ENCODE assay signal across 27 mouse cellular contexts in the genomic region with DNA sequence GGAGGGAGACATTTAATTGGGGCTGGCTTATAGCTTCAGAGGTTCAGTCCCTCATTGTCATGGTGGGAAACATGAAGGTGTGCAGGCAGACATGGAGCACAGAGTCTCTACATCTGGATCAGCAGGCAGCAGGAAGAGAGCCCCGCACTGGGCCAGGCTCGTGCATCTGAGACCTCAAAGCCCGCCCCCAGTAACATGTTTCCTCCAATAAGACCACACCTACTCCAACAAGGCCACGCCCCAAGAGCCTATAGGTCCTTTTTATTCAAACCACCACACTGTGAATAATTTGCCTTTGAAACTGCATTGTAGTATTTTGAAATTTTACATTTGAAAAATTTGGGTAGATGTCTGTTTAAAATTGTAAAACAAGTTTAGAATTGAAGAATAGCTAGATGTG. TPM values are rescaled to one million over a fixed set of nuclear protein-coding genes. Genes with fewer than 3 reads are reported as not detected.
"Had no signal": no experiment of that assay in that cellular context is flagged by ENCODE, and none has a peak within 500 bp of the region (broad histone marks: within the 10 kb centered on the region; RNA-seq: fewer than 3 reads in every experiment).

No protein-coding gene starts in this region.

- ATAC-seq: forebrain, embryonic 13.5 days; forebrain, embryonic 14.5 days; forebrain, embryonic 15.5 days; forebrain, embryonic 16.5 days; forebrain, postnatal 0 days had no signal

- H3K27me3 ChIP-seq: embryonic facial prominence, embryonic 12.5 days; embryonic facial prominence, embryonic 15.5 days; forebrain, embryonic 15.5 days had no signal

- DNase-seq: cerebellum, adult 9-10 months; cerebellum, postnatal 10 days; cerebellum, postnatal 25 days; cerebellum, postnatal 36 days; embryo, embryonic 11 days; forebrain, postnatal 0 days; gastrocnemius, adult 2 months; gastrocnemius, postnatal 10 days; gastrocnemius, postnatal 14 days; gastrocnemius, postnatal 25 days; gastrocnemius, postnatal 36 days; heart, adult 11 months; heart, adult 18-20 months; heart, adult 2 months had no signal

- H3K27ac ChIP-seq: embryonic facial prominence, embryonic 10.5 days; embryonic facial prominence, embryonic 12.5 days; embryonic facial prominence, embryonic 13.5 days; embryonic facial prominence, embryonic 15.5 days; forebrain, embryonic 10.5 days; forebrain, embryonic 12.5 days; forebrain, embryonic 13.5 days; forebrain, embryonic 15.5 days; gastrocnemius, adult 2 months; heart, adult 2 months; heart, embryonic 10.5 days had no signal

- H3K4me1 ChIP-seq: embryonic facial prominence, embryonic 12.5 days; embryonic facial prominence, embryonic 13.5 days; embryonic facial prominence, embryonic 15.5 days; forebrain, embryonic 12.5 days; forebrain, embryonic 13.5 days; forebrain, embryonic 15.5 days; heart, embryonic 10.5 days had no signal

- H3K4me3 ChIP-seq: embryonic facial prominence, embryonic 10.5 days; embryonic facial prominence, embryonic 12.5 days; embryonic facial prominence, embryonic 13.5 days; embryonic facial prominence, embryonic 15.5 days; erythroblast, embryonic 14.5 days; forebrain, embryonic 10.5 days; forebrain, embryonic 12.5 days; forebrain, embryonic 13.5 days; forebrain, embryonic 15.5 days; gastrocnemius, adult 2 months; heart, adult 2 months; heart, embryonic 10.5 days had no signal

RNA-seq across cellular contexts. Expression of a gene that starts 8.4 kb away (rescaled TPM):
- total RNA-seq: granulocyte monocyte progenitor cell, adult 5-6 weeks had no signal
- polyA plus RNA-seq: erythroblast, embryonic 14.5 days had no signal
